Mouse (Mus musculus) liver, embryonic 15.5 days (tissue): ENCODE results near the gene Cyp2a5. TPM values are rescaled to one million over a fixed set of nuclear protein-coding genes. Genes with fewer than 3 reads are reported as not detected.

Experiments used
- polyA plus RNA-seq: library from polyadenylated mRNA; unstranded; fragments of >200 nt; fragmentation: Nextera tagmentation; extraction: Ambion mirVana; gene quantifications from 2 replicates; pipeline ENCODE4 v1.2.1, GENCODE M21; 2015

The Cyp2a5 gene
- polyA plus RNA-seq, 1 experiment from 2014 or later, result 1.1 TPM

Other genes starting within 250 kb of the Cyp2a5 start
- not detected in 2 replicates for gene Vmn1r185, start 216.8 kb upstream of the Cyp2a5 start, polyA plus RNA-seq
- gene Cyp2b23, start 148.9 kb upstream of the Cyp2a5 start, polyA plus RNA-seq, result not detected in 2 replicates
- not detected in 2 replicates for gene Cyp2b19, start 78.2 kb upstream of the Cyp2a5 start, polyA plus RNA-seq
- not detected in 2 replicates for gene Cyp2g1, start 26.4 kb upstream of the Cyp2a5 start, polyA plus RNA-seq
- 1.2 and 1.9 TPM in 2 replicates for gene Cyp2a22, start 104.1 kb downstream of the Cyp2a5 start, polyA plus RNA-seq
- gene Cyp2a12, start 193.8 kb downstream of the Cyp2a5 start, polyA plus RNA-seq, result 9.1 and 10.7 TPM in 2 replicates